Mouse (Mus musculus): ENCODE measurements around the gene Nrap. TPM values are rescaled to one million over a fixed set of nuclear protein-coding genes. Genes with fewer than 3 reads are reported as not detected.

Gene Nrap
- polyA plus RNA-seq, 1 experiment from 2014 or later, result 0.10 TPM

DNA sequence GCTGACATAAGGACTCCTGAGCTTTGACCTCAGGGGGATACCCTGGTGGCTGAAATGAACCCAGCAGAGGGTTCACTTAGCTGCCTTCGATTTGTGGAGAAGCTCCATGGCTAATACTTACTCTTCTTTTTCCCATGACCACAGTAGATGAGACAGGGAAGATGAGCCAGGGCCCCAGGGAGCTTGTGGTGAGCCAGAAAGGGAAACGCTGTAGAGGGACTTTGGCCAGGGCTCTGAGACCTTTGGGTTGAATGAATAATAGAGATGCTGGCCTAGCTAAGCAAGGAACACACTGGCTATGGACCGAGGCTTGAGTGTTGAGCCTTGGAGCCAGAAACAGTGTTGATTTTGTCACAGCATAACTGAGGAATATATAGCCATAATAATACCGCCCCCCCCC, 101.4 kb downstream of the Nrap start:
- Histone ChIP-seq H3K36me3 (no peaks in the 10 kb centered on the region), H3K9me3 (replicated peaks) (no peaks in the 10 kb centered on the region), H3K4me2 (peak overlapping the region; percentile 42), H3K27me3 (replicated peaks) (0 out of 2 replicates have a peak, but pooled peaks cover 3% of the 10 kb centered on the region), H3K4me3 (peak overlapping the region; percentile 32), H3K27ac (peak overlapping the region; percentile 48; the same call in 1 of the 2 replicates), H3K9ac (no peak overlapping the region), H3K4me1 (no peaks in the 10 kb centered on the region)
- 56% methylated on average over 4 of the region's 4 CpGs for WGBS (ENCODE audit: insufficient replicate concordance)
- 0 out of 2 replicates have a peak, but pooled peaks have one; percentile 31 for ATAC-seq

DNA sequence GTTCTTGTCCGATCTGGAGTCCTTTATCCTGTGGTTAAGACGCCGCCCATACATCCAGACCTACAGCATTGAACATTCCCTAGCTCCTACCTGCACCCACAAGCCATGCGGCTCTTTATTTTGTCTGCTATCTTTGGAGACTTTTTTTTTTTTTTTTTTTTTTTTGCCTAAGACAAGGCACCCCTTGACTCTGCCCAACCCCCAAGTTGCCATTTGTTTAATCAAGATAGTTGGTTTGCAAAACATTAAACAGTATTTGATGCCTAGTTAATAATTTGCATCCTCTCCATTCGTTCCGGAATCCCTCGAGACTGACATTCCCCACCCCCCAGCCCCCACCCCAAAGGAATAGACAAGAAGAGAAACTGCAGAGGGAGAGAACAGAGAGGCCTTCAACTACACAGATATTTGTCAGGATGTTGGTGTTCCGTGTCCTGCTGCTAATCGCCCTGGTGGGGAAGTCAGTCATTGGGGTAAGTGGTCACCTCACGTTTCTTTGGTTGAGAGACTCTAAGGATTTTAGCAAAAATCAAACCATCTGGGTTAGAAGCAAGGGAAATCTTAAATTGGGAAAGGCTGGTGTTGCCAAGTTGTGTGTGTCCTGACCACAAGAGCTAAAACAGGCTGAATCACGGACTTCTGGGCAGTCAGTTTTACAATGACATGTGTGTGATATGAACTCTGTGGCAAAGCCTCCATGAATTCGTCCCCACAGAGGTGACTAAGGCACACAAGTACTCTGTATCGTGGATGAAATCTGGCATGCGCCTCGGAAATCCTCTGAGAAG, 102.1 kb downstream of the Nrap start:
- WGBS (ENCODE audit: insufficient replicate concordance), result 59% methylated on average over 15 of the region's 15 CpGs
- Histone ChIP-seq H3K36me3 (no peaks in the 10 kb centered on the region), H3K9me3 (replicated peaks) (no peaks in the 10 kb centered on the region), H3K4me1 (no peaks in the 10 kb centered on the region), H3K4me3 (peak overlapping the region; percentile 32), H3K27me3 (replicated peaks) (0 out of 2 replicates have a peak, but pooled peaks cover 3% of the 10 kb centered on the region), H3K4me2 (peak overlapping the region; percentile 42), H3K27ac (peak overlapping the region; percentile 48; the same call in 1 of the 2 replicates), H3K9ac (peak overlapping the region; percentile 33; the same call in 1 of the 2 replicates)
- 0 out of 2 replicates have a peak, but pooled peaks have one; percentile 9 for ATAC-seq

DNA sequence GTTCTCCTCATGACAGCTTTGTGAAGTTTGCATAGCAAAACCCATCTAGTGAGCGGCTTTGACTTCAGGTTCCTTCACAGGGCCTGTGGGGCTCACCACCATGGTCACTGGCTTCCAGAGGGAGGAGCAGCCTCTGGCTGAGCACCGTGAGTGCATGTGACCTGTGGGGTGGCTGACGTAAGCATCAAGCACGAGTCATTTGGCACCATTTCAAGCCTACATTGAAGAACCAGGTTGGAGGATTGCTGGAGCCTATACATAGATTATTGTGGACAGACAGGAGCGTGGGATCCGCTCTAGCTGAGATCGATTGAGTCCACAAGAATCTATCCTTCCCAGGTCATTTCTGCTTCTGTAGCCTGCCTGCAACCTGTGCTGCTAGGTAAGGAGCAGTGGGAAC, 103.0 kb downstream of the Nrap start, which contains the start of gene Habp2:
Habp2 (plus strand) TSS at position 272 of the 400 bp plus-strand sequence.
- Histone ChIP-seq H3K9me3 (replicated peaks) (no peaks in the 10 kb centered on the region), H3K36me3 (no peaks in the 10 kb centered on the region), H3K27ac (peak within 1 kb of the TSS; percentile 48; the same call in 1 of the 2 replicates), H3K4me3 (peak within 1 kb of the TSS; percentile 32), H3K4me1 (no peaks in the 10 kb centered on the region), H3K27me3 (replicated peaks) (0 out of 2 replicates have a peak, but pooled peaks cover 3% of the 10 kb centered on the region), H3K4me2 (peak within 1 kb of the TSS; percentile 42; the same call in 1 of the 2 replicates), H3K9ac (peak within 1 kb of the TSS; percentile 33; the same call in 1 of the 2 replicates)
- peak; percentile 58 for ATAC-seq
- 50% methylated on average over 7 of the region's 7 CpGs for WGBS (ENCODE audit: insufficient replicate concordance)

DNA sequence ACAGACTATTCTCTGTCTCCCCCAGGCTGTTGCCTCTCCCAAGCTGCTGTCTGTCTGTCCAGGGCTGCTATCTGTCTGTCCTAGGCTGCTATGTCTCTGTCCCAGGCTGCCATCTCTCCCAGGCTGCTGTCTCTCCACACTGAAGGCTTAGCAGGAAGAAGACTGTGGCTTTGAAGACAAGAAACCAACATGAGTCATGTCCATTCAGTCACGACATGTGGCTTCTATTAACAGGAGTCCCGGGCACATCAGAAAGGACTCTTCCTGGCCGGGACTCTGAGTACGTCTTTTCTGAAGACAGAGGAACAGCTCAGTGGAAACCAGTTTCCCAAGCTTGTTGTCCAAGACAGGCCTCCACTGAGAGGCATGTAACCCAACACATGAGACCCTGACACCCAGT, 104.6 kb downstream of the Nrap start:
- no peak overlapping the region for H3K9ac ChIP-seq
- no peak for ATAC-seq
- H3K36me3 ChIP-seq, result no peaks in the 10 kb centered on the region

DNA sequence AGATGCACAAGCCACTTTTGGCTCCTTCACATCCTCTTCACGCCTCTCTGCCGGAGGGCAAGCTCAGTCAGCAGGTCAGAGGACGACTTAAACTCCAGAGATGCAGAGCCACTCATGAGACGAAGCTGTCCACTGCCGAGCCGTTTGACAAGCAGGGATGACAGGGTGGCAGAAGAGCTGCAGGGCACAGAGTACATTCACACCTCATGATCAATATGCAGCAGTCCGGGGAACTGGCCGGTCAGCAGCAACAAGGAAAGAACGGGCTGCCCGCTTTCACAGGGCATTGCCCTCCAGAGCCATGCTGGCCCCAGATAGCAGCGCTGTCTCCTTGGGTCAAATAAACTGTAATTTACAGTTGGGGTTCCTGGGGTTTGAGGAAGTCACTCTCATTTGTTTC, 111.5 kb downstream of the Nrap start:
- no peak overlapping the region for H3K27ac ChIP-seq

More for the DNA sequence above, 104.6 kb downstream of the Nrap start:
- H3K4me3 ChIP-seq, result no peak overlapping the region
- WGBS (ENCODE audit: insufficient replicate concordance), result 39% methylated on average over 4 of the region's 4 CpGs
- H3K27me3 ChIP-seq (replicated peaks), result no peaks in the 10 kb centered on the region
- no peak overlapping the region for H3K4me2 ChIP-seq
- no peaks in the 10 kb centered on the region for H3K9me3 ChIP-seq (replicated peaks)
- no peak overlapping the region for H3K27ac ChIP-seq
- H3K4me1 ChIP-seq, result no peaks in the 10 kb centered on the region

DNA sequence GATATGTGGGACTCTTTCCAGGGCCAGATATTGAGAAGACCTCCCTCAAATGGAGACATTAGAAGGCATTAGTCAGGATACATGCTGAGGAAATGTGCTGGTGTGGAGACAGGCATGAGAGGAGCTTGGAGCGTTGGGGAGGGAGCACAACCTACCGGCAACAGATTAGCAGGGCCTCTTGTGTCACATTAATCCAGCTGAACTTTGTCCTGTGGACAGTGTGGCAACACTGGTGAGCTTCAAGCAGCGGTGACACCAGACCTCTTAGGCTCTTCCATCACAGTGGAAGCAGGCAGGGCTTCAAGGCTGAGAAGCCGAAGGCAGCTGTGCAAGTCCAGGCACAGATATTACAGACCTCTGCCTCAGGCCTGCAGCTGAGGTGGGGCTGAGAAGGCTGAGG, 111.9 kb downstream of the Nrap start:
- H3K27ac ChIP-seq, result no peak overlapping the region
- WGBS (ENCODE audit: insufficient replicate concordance), result 69% methylated on average over 4 of the region's 4 CpGs
- H3K27me3 ChIP-seq (replicated peaks), result no peaks in the 10 kb centered on the region
- H3K4me3 ChIP-seq, result no peak overlapping the region
- H3K4me1 ChIP-seq, result peaks cover 5% of the 10 kb centered on the region; the same call in 1 of the 2 replicates
- H3K4me2 ChIP-seq, result no peak overlapping the region
- no peak overlapping the region for H3K9ac ChIP-seq
- ATAC-seq, result peak; percentile 60; the same call in 1 of the 2 replicates
- H3K9me3 ChIP-seq (replicated peaks), result no peaks in the 10 kb centered on the region
- no peaks in the 10 kb centered on the region for H3K36me3 ChIP-seq

More for the DNA sequence above, 111.5 kb downstream of the Nrap start:
- Histone ChIP-seq H3K4me2 (no peak overlapping the region), H3K36me3 (no peaks in the 10 kb centered on the region), H3K9ac (no peak overlapping the region), H3K4me1 (peaks cover 5% of the 10 kb centered on the region; the same call in 1 of the 2 replicates), H3K4me3 (no peak overlapping the region), H3K9me3 (replicated peaks) (no peaks in the 10 kb centered on the region), H3K27me3 (replicated peaks) (no peaks in the 10 kb centered on the region)
- no peak; the same call in 1 of the 2 replicates for ATAC-seq
- 68% methylated on average over 11 of the region's 11 CpGs for WGBS (ENCODE audit: insufficient replicate concordance)

DNA sequence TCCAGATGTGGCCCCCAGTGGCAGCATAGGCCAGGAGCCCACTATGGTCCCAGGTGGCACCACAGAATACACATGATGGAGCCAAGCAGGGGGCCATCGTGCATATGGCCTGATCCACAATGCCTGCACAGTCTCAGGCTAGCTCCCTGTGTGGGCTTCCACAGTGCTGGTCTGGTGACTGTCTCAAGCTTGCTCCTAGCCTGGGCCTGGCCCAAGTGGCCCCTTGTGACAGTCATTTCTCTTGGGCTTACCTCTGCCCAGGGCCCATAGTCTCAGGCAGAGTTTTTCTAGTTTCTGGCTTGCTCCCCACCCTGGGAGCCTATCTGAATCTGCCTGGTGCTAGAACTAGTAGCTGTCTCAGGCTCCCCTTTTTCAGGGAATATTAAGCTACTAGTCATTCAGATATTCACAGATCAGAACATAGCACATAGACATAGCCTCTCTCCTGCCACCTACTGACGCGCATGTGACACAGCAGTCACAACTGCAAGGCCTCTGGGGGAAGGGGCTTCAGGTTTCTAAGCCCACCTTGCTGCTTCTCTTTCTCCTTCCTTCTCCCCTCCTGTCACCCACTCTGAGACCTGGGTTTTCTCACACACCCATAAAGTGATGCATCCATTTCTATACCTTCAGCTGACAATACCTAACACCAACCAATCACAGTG, 112.6 kb downstream of the Nrap start:
- Histone ChIP-seq H3K9me3 (replicated peaks) (no peaks in the 10 kb centered on the region), H3K4me3 (no peak overlapping the region), H3K27ac (no peak overlapping the region), H3K4me2 (no peak overlapping the region), H3K9ac (no peak overlapping the region), H3K36me3 (no peaks in the 10 kb centered on the region), H3K4me1 (peaks cover 5% of the 10 kb centered on the region; the same call in 1 of the 2 replicates), H3K27me3 (replicated peaks) (no peaks in the 10 kb centered on the region)
- peak; percentile 23; the same call in 1 of the 2 replicates for ATAC-seq
- WGBS (ENCODE audit: insufficient replicate concordance), result 41% methylated on average over 3 of the region's 3 CpGs

DNA sequence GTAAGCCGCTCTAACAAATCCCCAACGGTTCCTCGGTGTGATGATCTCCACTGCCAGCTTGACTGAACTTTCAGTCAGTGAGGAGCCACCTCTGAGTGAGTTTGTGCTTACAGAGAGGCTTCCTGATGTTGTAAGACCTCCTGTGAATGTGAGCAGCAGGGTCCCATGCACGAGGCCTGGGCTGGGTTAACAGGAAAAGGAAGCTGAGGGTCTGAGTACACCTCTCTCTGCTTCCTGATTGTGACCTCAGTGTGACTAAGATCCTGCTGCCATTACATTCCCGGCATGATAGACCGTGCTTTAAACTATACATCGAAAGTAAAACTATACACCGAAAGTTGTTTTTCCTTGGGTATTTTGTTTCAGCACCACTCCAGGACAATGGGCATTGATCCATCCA, 117.8 kb downstream of the Nrap start:
- no peaks in the 10 kb centered on the region for H3K4me1 ChIP-seq
- H3K36me3 ChIP-seq, result no peaks in the 10 kb centered on the region
- no peak overlapping the region for H3K4me3 ChIP-seq
- no peak for ATAC-seq
- no peak overlapping the region for H3K9ac ChIP-seq
- WGBS (ENCODE audit: insufficient replicate concordance), result 43% methylated on average over 8 of the region's 8 CpGs
- H3K27ac ChIP-seq, result no peak overlapping the region
- H3K4me2 ChIP-seq, result no peak overlapping the region
- no peaks in the 10 kb centered on the region for H3K9me3 ChIP-seq (replicated peaks)
- no peaks in the 10 kb centered on the region for H3K27me3 ChIP-seq (replicated peaks)

Other genes starting within 250 kb of the Nrap start
- gene Habp2, start 102.9 kb downstream of the Nrap start, polyA plus RNA-seq (2016; fragmentation: Nextera tagmentation; extraction: Ambion mirVana), result 40.8 and 42.9 TPM in 2 replicates
- 16.8 and 17.6 TPM in 2 replicates for gene Casp7, start 7.1 kb upstream of the Nrap start, polyA plus RNA-seq (2016; fragmentation: Nextera tagmentation; extraction: Ambion mirVana)
- gene Plekhs1, start 71.6 kb upstream of the Nrap start, polyA plus RNA-seq (2016; fragmentation: Nextera tagmentation; extraction: Ambion mirVana), result not detected in 2 replicates
- 18.9 and 19.3 TPM in 2 replicates for gene Dclre1a, start 158.2 kb upstream of the Nrap start, polyA plus RNA-seq (2016; fragmentation: Nextera tagmentation; extraction: Ambion mirVana)
- 11.1 and 12.0 TPM in 2 replicates for gene Nhlrc2, start 158.2 kb upstream of the Nrap start, polyA plus RNA-seq (2016; fragmentation: Nextera tagmentation; extraction: Ambion mirVana)